In genomic region chr6:48529871-48530440, GRCm38 (mm10) we compare ENCODE assay signal across 24 mouse cellular contexts. TPM values are rescaled to one million over a fixed set of nuclear protein-coding genes. Genes with fewer than 3 reads are reported as not detected.
DNase-seq lines count a peak whose midpoint lies in the region; ATAC-seq and TF ChIP-seq lines count a peak whose summit lies in the region.
"Had no signal": no experiment of that assay in that cellular context is flagged by ENCODE, and none has a peak within 500 bp of the region (broad histone marks: within the 10 kb centered on the region; RNA-seq: fewer than 3 reads in every experiment).

No protein-coding gene starts in this region.

- no peak overlapping the region for H3K4me2 ChIP-seq in heart, embryonic 12.5 days
- no peak overlapping the region for H3K4me2 ChIP-seq in forebrain, embryonic 11.5 days (ENCODE audit: low read depth, low read length, severe bottlenecking)
- H3K4me2 ChIP-seq: embryonic facial prominence, embryonic 12.5 days had no signal

- intact Hi-C loops in heart, postnatal 36 days (cut with DNase I) = no loop called here

- peaks cover 15% of the 10 kb centered on the region for H3K36me3 ChIP-seq in heart, embryonic 12.5 days
- H3K36me3 ChIP-seq in E14TG2a.4 (ENCODE audit: insufficient read depth, low read length) = peaks cover 48% of the 10 kb centered on the region
- peaks cover 70% of the 10 kb centered on the region for H3K36me3 ChIP-seq in limb, embryonic 10.5 days
- H3K36me3 ChIP-seq in forebrain, embryonic 11.5 days (ENCODE audit: control insufficient read depth, insufficient read depth, low read length) = no peaks in the 10 kb centered on the region

- no peak overlapping the region for H3K27ac ChIP-seq in heart, embryonic 12.5 days (ENCODE audit: poor library complexity, severe bottlenecking)
- H3K27ac ChIP-seq in limb, embryonic 10.5 days = peak overlapping the region; percentile 1; the same call in 1 of the 2 replicates
- H3K27ac ChIP-seq in forebrain, embryonic 11.5 days (ENCODE audit: low read depth, low read length) = no peak overlapping the region
- H3K27ac ChIP-seq: embryonic facial prominence, embryonic 12.5 days; stomach, postnatal 0 days had no signal

- H3K4me3 ChIP-seq in heart, embryonic 12.5 days = no peak overlapping the region
- H3K4me3 ChIP-seq in E14TG2a.4 (replicated peaks; ENCODE audit: low read length) = peak overlapping the region; percentile 23; the same call in 1 of the 2 replicates
- H3K4me3 ChIP-seq in limb, embryonic 10.5 days = no peak overlapping the region
- H3K4me3 ChIP-seq in forebrain, embryonic 11.5 days (ENCODE audit: low read depth, low read length) = no peak overlapping the region
- H3K4me3 ChIP-seq: embryonic facial prominence, embryonic 12.5 days; erythroblast, embryonic 14.5 days had no signal

- peak overlapping the region; percentile 20; the same call in 1 of the 2 replicates for H3K9ac ChIP-seq in heart, embryonic 12.5 days
- H3K9ac ChIP-seq in forebrain, embryonic 11.5 days (ENCODE audit: low read length) = no peak overlapping the region
- H3K9ac ChIP-seq: embryonic facial prominence, embryonic 12.5 days had no signal

- no peak for ATAC-seq in heart, embryonic 12.5 days (ENCODE audit: insufficient number of reproducible peaks, low FRiP score)
- ATAC-seq in forebrain, embryonic 11.5 days (replicated peaks; ENCODE audit: low FRiP score) = no peak
- ATAC-seq: forebrain, embryonic 14.5 days; midbrain, embryonic 16.5 days had no signal

- H3K4me1 ChIP-seq in heart, embryonic 12.5 days (replicated peaks) = peaks cover 18% of the 10 kb centered on the region
- peaks cover 23% of the 10 kb centered on the region for H3K4me1 ChIP-seq in E14TG2a.4 (replicated peaks; ENCODE audit: low read depth, low read length)
- H3K4me1 ChIP-seq in limb, embryonic 10.5 days = peaks cover 12% of the 10 kb centered on the region; the same call in 1 of the 2 replicates
- H3K4me1 ChIP-seq in forebrain, embryonic 11.5 days (replicated peaks; ENCODE audit: control insufficient read depth, insufficient read depth, low read length) = no peaks in the 10 kb centered on the region
- H3K4me1 ChIP-seq: embryonic facial prominence, embryonic 12.5 days had no signal

- WGBS in heart, embryonic 12.5 days = 75% methylated on average over 16 of the region's 16 CpGs
- 92% methylated on average over 16 of the region's 16 CpGs for WGBS in limb, embryonic 10.5 days
- WGBS in forebrain, embryonic 11.5 days = 86% methylated on average over 16 of the region's 16 CpGs

- TF ChIP-seq CTCF in E14TG2a.4 (conservative IDR thresholded peaks at IDR 0.05; ENCODE audit: low read length) = no peak

- DNase-seq in adrenal gland, postnatal 14 days = peak; percentile 42
- DNase-seq in adrenal gland, postnatal 25 days = no peak
- no peak for DNase-seq in heart, postnatal 36 days
- DNase-seq in limb, embryonic 10.5 days (ENCODE audit: low spot score) = no peak
- no peak for DNase-seq in ovary, postnatal 10 days (ENCODE audit: low spot score)
- no peak for DNase-seq in forebrain, embryonic 11.5 days (ENCODE audit: low spot score)
- DNase-seq: gastrocnemius, postnatal 14 days; kidney, adult 2 months; kidney, postnatal 25 days; right cerebral cortex, postnatal 4 days had no signal

- H3K9me3 ChIP-seq in heart, embryonic 12.5 days (replicated peaks) = no peaks in the 10 kb centered on the region
- no peaks in the 10 kb centered on the region for H3K9me3 ChIP-seq in E14TG2a.4 (ENCODE audit: low read length)
- H3K9me3 ChIP-seq in limb, embryonic 10.5 days (replicated peaks) = no peaks in the 10 kb centered on the region
- H3K9me3 ChIP-seq in forebrain, embryonic 11.5 days (ENCODE audit: control insufficient read depth, low read length) = no peaks in the 10 kb centered on the region
- H3K9me3 ChIP-seq: embryonic facial prominence, embryonic 12.5 days had no signal

- H3K27me3 ChIP-seq in heart, embryonic 12.5 days (replicated peaks) = no peaks in the 10 kb centered on the region
- H3K27me3 ChIP-seq in E14TG2a.4 (ENCODE audit: insufficient read depth, low read length) = peaks cover 11% of the 10 kb centered on the region
- H3K27me3 ChIP-seq in limb, embryonic 10.5 days (ENCODE audit: low read depth, poor library complexity, severe bottlenecking) = no peaks in the 10 kb centered on the region
- H3K27me3 ChIP-seq in forebrain, embryonic 11.5 days (ENCODE audit: control insufficient read depth, insufficient read depth, low read length) = no peaks in the 10 kb centered on the region
- H3K27me3 ChIP-seq: embryonic facial prominence, embryonic 12.5 days had no signal

RNA-seq across cellular contexts. Expression of gene Atp6v0e2, which starts 7.5 kb away (rescaled TPM):
- 41.8 and 45.7 TPM in 2 replicates for total RNA-seq in adrenal gland, postnatal 14 days (2021)
- total RNA-seq in adrenal gland, postnatal 25 days (2021) = 51.6 and 58.2 TPM in 2 replicates
- 20.4 and 20.5 TPM in 2 replicates for polyA plus RNA-seq in heart, embryonic 12.5 days (2016; fragmentation: Nextera tagmentation; extraction: Ambion mirVana)
- 10 to 100 TPM; 18.7 to 20.9 TPM for total RNA-seq in heart, postnatal 36 days (2021)
- polyA plus RNA-seq in limb, embryonic 10.5 days (2016; fragmentation: Nextera tagmentation; extraction: Ambion mirVana) = 4.6 and 4.8 TPM in 2 replicates
- 52.5 and 56.6 TPM in 2 replicates for polyA plus RNA-seq in forebrain, embryonic 11.5 days (2014; fragmentation: Nextera tagmentation; extraction: Ambion mirVana)
- total RNA-seq: MEL had no signal
- polyA plus RNA-seq: erythroblast, embryonic 14.5 days had no signal

RNA-seq across cellular contexts. Expression of gene Lrrc61, which starts 24.6 kb away (rescaled TPM):
- total RNA-seq in adrenal gland, postnatal 14 days (2021) = 26.1 and 28.7 TPM in 2 replicates
- total RNA-seq in adrenal gland, postnatal 25 days (2021) = 43.3 and 59.5 TPM in 2 replicates
- 8.6 and 9.1 TPM in 2 replicates for polyA plus RNA-seq in heart, embryonic 12.5 days (2016; fragmentation: Nextera tagmentation; extraction: Ambion mirVana)
- total RNA-seq in heart, postnatal 36 days (2021) = 10 to 100 TPM; 16.7 to 26.6 TPM
- 13.1 and 17.2 TPM in 2 replicates for polyA plus RNA-seq in limb, embryonic 10.5 days (2016; fragmentation: Nextera tagmentation; extraction: Ambion mirVana)
- polyA plus RNA-seq in forebrain, embryonic 11.5 days (2014; fragmentation: Nextera tagmentation; extraction: Ambion mirVana) = 12.6 and 13.7 TPM in 2 replicates
- total RNA-seq: MEL had no signal

RNA-seq across cellular contexts. Expression of gene Rarres2, which starts 42.6 kb away (rescaled TPM):
- 74.2 and 241 TPM in 2 replicates for total RNA-seq in adrenal gland, postnatal 14 days (2021)
- total RNA-seq in adrenal gland, postnatal 25 days (2021) = 28.6 and 36.8 TPM in 2 replicates
- polyA plus RNA-seq in heart, embryonic 12.5 days (2016; fragmentation: Nextera tagmentation; extraction: Ambion mirVana) = 24.7 and 26.4 TPM in 2 replicates
- 100 to 1,000 TPM in 1 of 2 experiments, 10 to 100 TPM in 1; 70.4 to 101 TPM for total RNA-seq in heart, postnatal 36 days (2021)
- 6.1 and 7.3 TPM in 2 replicates for polyA plus RNA-seq in limb, embryonic 10.5 days (2016; fragmentation: Nextera tagmentation; extraction: Ambion mirVana)
- polyA plus RNA-seq in forebrain, embryonic 11.5 days (2014; fragmentation: Nextera tagmentation; extraction: Ambion mirVana) = 0.60 and 0.84 TPM in 2 replicates
- total RNA-seq: MEL had no signal
- polyA plus RNA-seq: erythroblast, embryonic 14.5 days had no signal

RNA-seq across cellular contexts. Expression of gene Gm45021, which starts 59.5 kb away (rescaled TPM):
- total RNA-seq in adrenal gland, postnatal 14 days (2021) = not detected in 2 replicates
- not detected in 2 replicates for total RNA-seq in adrenal gland, postnatal 25 days (2021)
- 1.5 TPM in 1 of 2 replicates, not detected in the other for polyA plus RNA-seq in heart, embryonic 12.5 days (2016; fragmentation: Nextera tagmentation; extraction: Ambion mirVana)
- not detected for total RNA-seq in heart, postnatal 36 days (2021)
- polyA plus RNA-seq in limb, embryonic 10.5 days (2016; fragmentation: Nextera tagmentation; extraction: Ambion mirVana) = not detected in 2 replicates
- not detected in 2 replicates for polyA plus RNA-seq in forebrain, embryonic 11.5 days (2014; fragmentation: Nextera tagmentation; extraction: Ambion mirVana)
- total RNA-seq: adrenal gland, adult 18-20 months; gastrocnemius, postnatal 14 days; left cerebral cortex, adult 18-20 months; left cerebral cortex, postnatal 36 days; MEL had no signal
- polyA plus RNA-seq: embryonic facial prominence, embryonic 12.5 days; erythroblast, embryonic 14.5 days; forebrain, embryonic 14.5 days; hindbrain, embryonic 11.5 days; kidney, adult 2 months; liver, embryonic 16.5 days; midbrain, embryonic 16.5 days; neural tube, embryonic 11.5 days; stomach, postnatal 0 days had no signal
